Mouse (Mus musculus) small intestine, adult 2 months (tissue): Measurements from ENCODE around the gene Acsm3. TPM values are rescaled to one million over a fixed set of nuclear protein-coding genes. Genes with fewer than 3 reads are reported as not detected.

Source experiments
- H3K27ac ChIP-seq: fragments of 200-500 bp; 2 replicates; pipeline ENCODE4 v1.5.1; 2012; ENCODE audit warnings: low read depth, low read length, control low read depth, inconsistent platforms; ENCODE audit not compliant: insufficient read depth
- H3K27me3 ChIP-seq: fragments of 200-500 bp; 2 replicates; pipeline ENCODE4 v1.6.1; 2012; ENCODE audit warnings: mild to moderate bottlenecking, moderate library complexity, low read length, inconsistent platforms; ENCODE audit not compliant: control insufficient read depth, insufficient read depth
- H3K36me3 ChIP-seq: fragments of 200-500 bp; 2 replicates; pipeline ENCODE4 v1.6.1; 2012; ENCODE audit warnings: mild to moderate bottlenecking, low read length, control low read depth, inconsistent platforms; ENCODE audit not compliant: control insufficient read depth, insufficient read depth
- H3K4me1 ChIP-seq: fragments of 200-500 bp; 2 replicates; pipeline ENCODE4 v1.6.1; 2012; ENCODE audit warnings: low read length, inconsistent platforms, mixed read lengths; ENCODE audit not compliant: control insufficient read depth, insufficient read depth, insufficient read length
- H3K4me3 ChIP-seq: fragments of 200-500 bp; 2 replicates; pipeline ENCODE4 v1.5.1; 2012; ENCODE audit warnings: low read depth, mild to moderate bottlenecking, control low read depth, inconsistent platforms, low read length, moderate library complexity
- CTCF ChIP-seq: fragments of 200-500 bp; IDR thresholded peaks from 2 replicates; pipeline ENCODE4 v1.5.1; 2012; ENCODE audit warnings: low read depth, mild to moderate bottlenecking, control low read depth, inconsistent platforms, low read length, moderate library complexity, mixed read lengths; ENCODE audit not compliant: insufficient replicate concordance, insufficient read length; ENCODE audit errors: extremely low read depth
- POLR2A ChIP-seq: fragments of 200-500 bp; IDR thresholded peaks from 2 replicates; pipeline ENCODE4 v1.6.1; 2012; ENCODE audit warnings: low read depth, mild to moderate bottlenecking, control low read depth, inconsistent platforms, low read length, moderate library complexity
- WGBS: fragments of 180-500 bp; shearing (Covaris S2); methylation state at CpG from one replicate; pipeline ENCODE4 v1.1.7; 2018; 5-methylcytosine and 5-hydroxymethylcytosine counted together
- polyA plus RNA-seq: library from polyadenylated mRNA; depleted of rRNA; stranded (reverse); fragments of >200 nt; gene quantifications from 2 replicates; pipeline ENCODE4 v1.2.3, GENCODE M21; 2012; rRNA removed

The Acsm3 gene
- polyA plus RNA-seq, 1 experiment = 4.1 TPM

- Histone ChIP-seq H3K4me1 (no peaks in the 10 kb centered on the region), H3K27me3 (no peaks in the 10 kb centered on the region), H3K27ac (no peak overlapping the region), H3K4me3 (no peak overlapping the region), H3K36me3 (peaks cover 1% of the 10 kb centered on the region)
- WGBS = 94% methylated on average over 3 of the region's 3 CpGs
- TF ChIP-seq CTCF = no peak
- TF ChIP-seq POLR2A = no peak
Observed at GRCm38 (mm10) chr7:119800488-119800887, 39.8 kb downstream of the Acsm3 start.

GRCm38 (mm10) chr7:119800991-119801390 lies 40.3 kb downstream of the Acsm3 start:
- Histone ChIP-seq H3K36me3 (peaks cover 2% of the 10 kb centered on the region), H3K27ac (no peak overlapping the region), H3K4me3 (no peak overlapping the region), H3K4me1 (no peaks in the 10 kb centered on the region), H3K27me3 (no peaks in the 10 kb centered on the region)
- TF ChIP-seq CTCF (no peak), POLR2A (no peak)
- WGBS = 78% methylated on average over 3 of the region's 3 CpGs

DNA sequence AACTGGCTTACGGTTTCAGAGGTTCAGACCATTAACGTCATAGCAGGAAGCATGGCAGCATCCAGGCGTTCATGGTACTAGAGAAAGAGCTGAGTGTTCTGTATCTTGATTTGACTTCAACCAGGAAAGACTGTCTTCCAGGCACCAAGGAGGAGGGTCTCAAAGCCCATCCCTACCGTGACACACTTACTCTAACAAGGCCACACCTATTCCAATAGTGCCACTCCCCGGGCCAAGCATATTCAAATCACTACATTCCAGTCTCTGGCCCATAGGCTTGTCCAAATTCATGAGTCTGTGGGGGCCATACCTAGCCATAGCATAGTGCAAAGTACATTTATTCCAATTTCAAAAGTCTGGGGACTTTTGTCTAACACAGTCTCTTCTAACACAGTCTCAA lies 46.7 kb downstream of the Acsm3 start:
- Histone ChIP-seq H3K27ac (no peak overlapping the region), H3K36me3 (peaks cover 12% of the 10 kb centered on the region), H3K27me3 (no peaks in the 10 kb centered on the region), H3K4me1 (no peaks in the 10 kb centered on the region), H3K4me3 (no peak overlapping the region)
- TF ChIP-seq CTCF (no peak), POLR2A (no peak)
- 89% methylated on average over 5 of the region's 5 CpGs for WGBS

GRCm38 (mm10) chr7:119808723-119809122 lies 48.0 kb downstream of the Acsm3 start:
- TF ChIP-seq POLR2A (no peak), CTCF (no peak)
- H3K36me3 ChIP-seq = peaks cover 12% of the 10 kb centered on the region
- no peaks in the 10 kb centered on the region for H3K27me3 ChIP-seq

GRCm38 (mm10) chr7:119835371-119835770 lies 74.6 kb downstream of the Acsm3 start:
- no peaks in the 10 kb centered on the region for H3K27me3 ChIP-seq

More at GRCm38 (mm10) chr7:119808723-119809122, 48.0 kb downstream of the Acsm3 start:
- H3K4me3 ChIP-seq = no peak overlapping the region
- WGBS = 92% methylated on average over 3 of the region's 3 CpGs
- no peak overlapping the region for H3K27ac ChIP-seq
- H3K4me1 ChIP-seq = no peaks in the 10 kb centered on the region

DNA sequence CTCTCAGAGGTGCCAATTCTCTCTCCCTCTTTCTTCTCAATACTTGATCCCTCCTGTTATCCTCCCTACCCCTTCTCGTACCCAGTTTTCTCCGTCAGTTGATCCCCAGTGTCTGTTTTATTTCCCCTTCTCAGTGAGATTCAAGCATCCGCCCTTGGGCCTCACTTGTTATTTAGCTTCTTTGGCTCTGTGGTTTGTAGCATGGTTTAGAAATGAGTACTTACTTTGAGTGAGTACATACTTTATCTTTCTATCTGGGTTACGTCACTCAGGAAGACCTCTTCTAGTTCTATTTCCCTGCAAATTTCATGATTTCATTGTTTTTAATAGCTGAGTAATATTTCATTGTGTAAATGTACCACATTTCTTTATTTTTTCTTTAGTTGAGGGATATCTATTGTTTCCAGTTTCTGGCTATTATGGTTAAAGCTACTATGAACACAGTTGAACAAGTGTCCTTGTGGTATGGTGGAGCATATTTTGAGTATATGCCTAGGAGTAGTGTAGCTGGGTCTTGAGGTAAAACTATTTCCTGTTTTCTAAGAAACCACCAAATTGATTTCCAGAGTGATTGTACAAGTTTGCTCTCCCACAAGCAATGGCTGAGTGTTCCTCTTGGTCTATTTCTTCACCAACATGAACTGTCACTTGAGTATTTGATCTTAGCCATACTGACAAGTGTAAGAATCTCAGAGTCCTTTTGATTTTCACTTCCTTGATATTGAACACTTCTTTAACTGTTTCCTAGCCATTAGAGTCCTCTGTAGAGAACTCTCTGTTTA lies 75.5 kb downstream of the Acsm3 start:
- Histone ChIP-seq H3K27ac (no peak overlapping the region), H3K36me3 (0 out of 2 replicates have a peak, but pooled peaks cover 1% of the 10 kb centered on the region), H3K4me1 (no peaks in the 10 kb centered on the region), H3K27me3 (no peaks in the 10 kb centered on the region), H3K4me3 (no peak overlapping the region)
- no peak for TF ChIP-seq CTCF
- no peak for TF ChIP-seq POLR2A
- WGBS = 81% methylated on average over 4 of the region's 4 CpGs

More at GRCm38 (mm10) chr7:119835371-119835770, 74.6 kb downstream of the Acsm3 start:
- Histone ChIP-seq H3K4me1 (no peaks in the 10 kb centered on the region), H3K36me3 (0 out of 2 replicates have a peak, but pooled peaks cover 1% of the 10 kb centered on the region), H3K4me3 (no peak overlapping the region), H3K27ac (no peak overlapping the region)
- WGBS = 93% methylated on average over 1 of the region's 1 CpGs
- TF ChIP-seq POLR2A (no peak), CTCF (no peak)

Other genes starting within 250 kb of the Acsm3 start
- 1.0 and 2.7 TPM in 2 replicates for gene Acsm5, start 241.5 kb upstream of the Acsm3 start, polyA plus RNA-seq
- gene Pdilt, start 237.4 kb upstream of the Acsm3 start, polyA plus RNA-seq = not detected in 2 replicates
- not detected in 2 replicates for gene Acsm2, start 206.6 kb upstream of the Acsm3 start, polyA plus RNA-seq
- gene Acsm1, start 153.9 kb upstream of the Acsm3 start, polyA plus RNA-seq = not detected in 2 replicates
- not detected in 2 replicates for gene Acsm4, start 70.9 kb upstream of the Acsm3 start, polyA plus RNA-seq
- 7.8 and 8.4 TPM in 2 replicates for gene Thumpd1, start 40.1 kb upstream of the Acsm3 start, polyA plus RNA-seq
- 0.13 and 0.62 TPM in 2 replicates for gene Rexo5, start 33.1 kb downstream of the Acsm3 start, polyA plus RNA-seq
- 0.20 and 0.33 TPM in 2 replicates for gene Eri2, start 33.1 kb downstream of the Acsm3 start, polyA plus RNA-seq
- 0.14 and 0.65 TPM in 2 replicates for gene Lyrm1, start 134.9 kb downstream of the Acsm3 start, polyA plus RNA-seq
- gene Dcun1d3, start 135.4 kb downstream of the Acsm3 start, polyA plus RNA-seq = 2.8 and 3.0 TPM in 2 replicates